Mouse (Mus musculus): ENCODE data around the gene Nefh. TPM values are rescaled to one million over a fixed set of nuclear protein-coding genes. Genes with fewer than 3 reads are reported as not detected.
A peak's percentile ranks its signal among the peaks of the same experiment; 100 is the strongest.

Nefh gene
- polyA plus RNA-seq, 1 experiment = 0.27 TPM

- no peaks in the 10 kb centered on the region for H3K4me1 ChIP-seq (ENCODE audit: control insufficient read depth, insufficient read depth, insufficient read length, low read length)
- no peaks in the 10 kb centered on the region for H3K27me3 ChIP-seq (ENCODE audit: control insufficient read depth, insufficient read depth, low read length)
- peak within 1 kb of the TSS; percentile 90 for H3K4me3 ChIP-seq (ENCODE audit: low read depth, low read length)
- peaks cover 8% of the 10 kb centered on the region for H3K36me3 ChIP-seq (ENCODE audit: control insufficient read depth, insufficient read depth, low read length)
- TF ChIP-seq CTCF (IDR thresholded peaks at IDR 0.05; ENCODE audit: extremely low read depth, insufficient read length, insufficient replicate concordance, low read depth, low read length) (no peak; the same call in 1 of the 2 replicates), POLR2A (IDR thresholded peaks at IDR 0.05; ENCODE audit: low read depth, low read length) (peak; percentile 73)
- peak within 1 kb of the TSS; percentile 53 for H3K27ac ChIP-seq (ENCODE audit: insufficient read depth, low read depth, low read length)
- WGBS = under 1% methylated on average over 52 of the region's 52 CpGs
Observed at GRCm38 (mm10) chr11:4894848-4895816, 52.7 kb downstream of the Nefh start, which contains the start of gene Thoc5. TSS of gene Thoc5 (plus strand) at chr11:4895320.

Other genes starting within 250 kb of the Nefh start
- 492 and 641 TPM in 2 replicates for gene Uqcr10, start 243.7 kb downstream of the Nefh start, polyA plus RNA-seq (2012; rRNA removed)
- gene Zmat5, start 243.4 kb downstream of the Nefh start, polyA plus RNA-seq (2012; rRNA removed) = 29.1 and 61.5 TPM in 2 replicates
- not detected in 2 replicates for gene Cabp7, start 201.3 kb downstream of the Nefh start, polyA plus RNA-seq (2012; rRNA removed)
- 26.1 and 43.5 TPM in 2 replicates for gene Nf2, start 98.5 kb downstream of the Nefh start, polyA plus RNA-seq (2012; rRNA removed)
- gene Nipsnap1, start 74.1 kb downstream of the Nefh start, polyA plus RNA-seq (2012; rRNA removed) = 35.3 and 43.4 TPM in 2 replicates
- 7.1 and 14.1 TPM in 2 replicates for gene Thoc5, start 52.7 kb downstream of the Nefh start, polyA plus RNA-seq (2012; rRNA removed)
- gene Ap1b1, start 38.8 kb upstream of the Nefh start, polyA plus RNA-seq (2012; rRNA removed) = 55.8 and 96.1 TPM in 2 replicates
- gene Rasl10a, start 110.1 kb upstream of the Nefh start, polyA plus RNA-seq (2012; rRNA removed) = 0.53 and 1.2 TPM in 2 replicates
- gene Gas2l1, start 117.3 kb upstream of the Nefh start, polyA plus RNA-seq (2012; rRNA removed) = 46.7 and 123 TPM in 2 replicates
- 16.2 and 22.1 TPM in 2 replicates for gene Rhbdd3, start 150.9 kb upstream of the Nefh start, polyA plus RNA-seq (2012; rRNA removed)
- 305 and 396 TPM in 2 replicates for gene Ewsr1, start 151.2 kb upstream of the Nefh start, polyA plus RNA-seq (2012; rRNA removed)
- 16.9 and 34.7 TPM in 2 replicates for gene Emid1, start 204.2 kb upstream of the Nefh start, polyA plus RNA-seq (2012; rRNA removed)